Mouse (Mus musculus): ENCODE measurements around the gene Rb1. TPM values are rescaled to one million over a fixed set of nuclear protein-coding genes. Genes with fewer than 3 reads are reported as not detected.

Rb1 gene
- polyA plus RNA-seq (2014; fragmentation: Nextera tagmentation; extraction: Ambion mirVana) = 25.6 and 26.2 TPM in 2 replicates

DNA sequence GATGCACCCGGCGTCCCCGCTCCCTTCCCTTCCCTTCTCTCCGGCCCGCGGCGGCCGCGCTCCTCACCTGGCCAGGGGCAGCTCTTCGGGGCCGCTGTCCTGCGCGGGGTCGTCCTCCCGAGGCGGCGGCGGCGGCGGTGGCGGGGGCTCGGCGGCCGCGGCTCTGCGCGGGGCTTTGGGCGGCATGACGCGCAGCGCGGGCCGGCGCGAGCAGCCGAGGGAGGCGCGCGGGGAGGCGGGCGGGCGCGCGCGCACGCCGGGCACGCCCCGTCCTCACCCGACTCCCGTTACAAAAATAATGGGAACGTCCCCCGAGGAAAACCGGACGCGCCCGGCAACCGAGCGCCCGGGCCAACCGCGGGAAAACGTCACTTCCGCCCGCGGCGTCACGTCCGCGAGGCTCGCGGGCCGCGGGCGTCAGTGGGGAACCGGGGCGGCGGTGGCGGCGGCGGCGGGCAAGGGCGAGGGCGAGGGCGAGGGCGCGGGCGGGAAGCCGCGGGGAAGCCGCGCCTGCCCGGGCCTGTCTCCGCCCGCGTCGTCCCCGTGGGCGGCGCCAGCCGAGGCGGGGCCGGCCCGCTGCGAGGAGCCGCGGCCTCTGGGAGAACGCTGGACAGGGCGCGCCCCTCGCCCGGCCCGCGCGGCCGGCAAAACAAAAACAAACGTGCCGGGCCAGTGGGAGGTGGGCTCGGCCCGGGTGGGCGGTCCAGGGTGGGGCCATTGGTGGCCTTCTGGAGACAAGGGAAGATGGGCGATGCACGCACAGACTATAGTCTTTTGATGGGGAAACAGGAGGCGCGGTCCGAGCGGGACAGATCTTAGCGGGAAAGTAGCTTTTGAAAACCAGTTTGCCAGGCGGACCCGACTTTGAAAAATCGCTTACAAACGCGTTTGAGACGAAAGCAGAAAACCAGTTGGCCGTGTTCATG is at the start of gene Rb1:
Rb1 (minus strand) TSS at position 367 of the 926 bp plus-strand sequence.
- no peaks in the 10 kb centered on the region for H3K9me3 ChIP-seq (replicated peaks; ENCODE audit: control insufficient read depth, low read length)
- H3K4me2 ChIP-seq (ENCODE audit: low read depth, low read length) = peak within 1 kb of the TSS; percentile 94
- under 1% methylated on average over 89 of the region's 135 CpGs for WGBS
- H3K27ac ChIP-seq (replicated peaks; ENCODE audit: low read depth, low read length) = peak within 1 kb of the TSS; percentile 80
- ATAC-seq (replicated peaks; ENCODE audit: insufficient number of reproducible peaks, low FRiP score, low TSS enrichment, low read depth) = peak; percentile 92
- H3K27me3 ChIP-seq (ENCODE audit: control insufficient read depth, insufficient read depth, low read length) = no peaks in the 10 kb centered on the region
- peak within 1 kb of the TSS; percentile 90 for H3K4me3 ChIP-seq (ENCODE audit: low read depth, low read length)
- H3K4me1 ChIP-seq (ENCODE audit: control insufficient read depth, insufficient read depth, low read length) = no peaks in the 10 kb centered on the region
- peak; percentile 83 for DNase-seq (ENCODE audit: low spot score)
- peak within 1 kb of the TSS; percentile 70 for H3K9ac ChIP-seq (replicated peaks; ENCODE audit: low read length)
- no peaks in the 10 kb centered on the region for H3K36me3 ChIP-seq (replicated peaks; ENCODE audit: control insufficient read depth, insufficient read depth, low read depth, low read length)

DNA sequence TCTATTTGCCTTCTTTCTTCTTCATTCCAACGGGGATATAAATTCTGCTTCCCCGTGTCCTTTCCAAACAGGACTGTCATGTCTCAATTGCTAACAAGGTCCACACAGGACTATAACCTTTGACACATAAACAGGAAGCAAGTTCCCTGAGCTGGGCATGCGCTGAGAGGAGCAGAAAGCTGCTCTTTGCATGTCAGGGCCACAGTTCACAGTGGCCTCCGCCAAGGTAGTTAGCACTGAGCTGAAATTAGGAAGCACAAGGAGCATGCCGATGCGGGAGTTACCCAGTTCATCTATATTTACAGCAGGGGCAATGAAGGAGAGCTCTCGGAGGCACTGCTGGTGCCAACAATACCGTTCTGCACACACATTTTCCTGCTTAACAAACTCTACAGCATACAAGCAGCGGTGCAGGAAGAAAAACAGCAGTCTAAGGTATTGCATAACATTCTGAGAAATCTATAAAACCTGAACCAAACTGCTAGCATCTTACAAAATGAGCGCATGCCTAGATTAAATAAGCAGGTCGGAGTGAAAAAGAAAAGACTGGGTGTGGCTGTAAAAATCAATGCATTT is 48.8 kb upstream of the Rb1 start:
- no peak overlapping the region for H3K9ac ChIP-seq (replicated peaks; ENCODE audit: low read length)
- H3K9me3 ChIP-seq (replicated peaks; ENCODE audit: control insufficient read depth, low read length) = no peaks in the 10 kb centered on the region
- no peak overlapping the region for H3K4me2 ChIP-seq (ENCODE audit: low read depth, low read length)
- no peak overlapping the region for H3K27ac ChIP-seq (replicated peaks; ENCODE audit: low read depth, low read length)
- H3K36me3 ChIP-seq (replicated peaks; ENCODE audit: control insufficient read depth, insufficient read depth, low read depth, low read length) = no peaks in the 10 kb centered on the region; the same call in 1 of the 2 replicates
- H3K4me1 ChIP-seq (ENCODE audit: control insufficient read depth, insufficient read depth, low read length) = no peaks in the 10 kb centered on the region
- 61% methylated on average over 11 of the region's 11 CpGs for WGBS
- ATAC-seq (replicated peaks; ENCODE audit: insufficient number of reproducible peaks, low FRiP score, low TSS enrichment, low read depth) (no peak), DNase-seq (ENCODE audit: low spot score) (no peak)
- H3K27me3 ChIP-seq (ENCODE audit: control insufficient read depth, insufficient read depth, low read length) = no peaks in the 10 kb centered on the region
- H3K4me3 ChIP-seq (ENCODE audit: low read depth, low read length) = no peak overlapping the region

DNA sequence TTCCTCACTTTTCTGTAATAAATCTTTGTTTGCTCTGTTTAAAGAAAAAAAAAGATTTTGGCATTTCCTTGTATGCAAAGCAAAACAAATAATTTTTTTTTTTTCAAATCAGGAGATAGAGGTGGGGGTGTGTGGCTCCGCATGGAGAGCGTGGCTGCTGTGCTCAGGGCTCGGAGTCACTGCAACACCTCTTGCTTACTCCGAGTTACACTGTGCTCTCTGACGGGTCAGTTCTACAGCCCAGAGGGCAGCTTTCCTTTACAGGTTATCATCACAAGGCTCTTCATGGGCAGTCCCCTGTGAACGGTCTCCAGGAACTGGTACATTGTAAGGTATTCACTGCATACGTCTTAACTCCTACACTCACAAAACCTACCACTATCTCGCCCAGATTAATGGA is 48.0 kb upstream of the Rb1 start:
- H3K27me3 ChIP-seq (ENCODE audit: control insufficient read depth, insufficient read depth, low read length) = no peaks in the 10 kb centered on the region
- H3K36me3 ChIP-seq (replicated peaks; ENCODE audit: control insufficient read depth, insufficient read depth, low read depth, low read length) = no peaks in the 10 kb centered on the region; the same call in 1 of the 2 replicates
- H3K4me2 ChIP-seq (ENCODE audit: low read depth, low read length) = no peak overlapping the region
- no peaks in the 10 kb centered on the region for H3K9me3 ChIP-seq (replicated peaks; ENCODE audit: control insufficient read depth, low read length)
- no peak for DNase-seq (ENCODE audit: low spot score)
- no peak overlapping the region for H3K27ac ChIP-seq (replicated peaks; ENCODE audit: low read depth, low read length)
- H3K9ac ChIP-seq (replicated peaks; ENCODE audit: low read length) = no peak overlapping the region
- WGBS = 79% methylated on average over 8 of the region's 8 CpGs
- no peaks in the 10 kb centered on the region for H3K4me1 ChIP-seq (ENCODE audit: control insufficient read depth, insufficient read depth, low read length)
- ATAC-seq (replicated peaks; ENCODE audit: insufficient number of reproducible peaks, low FRiP score, low TSS enrichment, low read depth) = no peak
- no peak overlapping the region for H3K4me3 ChIP-seq (ENCODE audit: low read depth, low read length)

DNA sequence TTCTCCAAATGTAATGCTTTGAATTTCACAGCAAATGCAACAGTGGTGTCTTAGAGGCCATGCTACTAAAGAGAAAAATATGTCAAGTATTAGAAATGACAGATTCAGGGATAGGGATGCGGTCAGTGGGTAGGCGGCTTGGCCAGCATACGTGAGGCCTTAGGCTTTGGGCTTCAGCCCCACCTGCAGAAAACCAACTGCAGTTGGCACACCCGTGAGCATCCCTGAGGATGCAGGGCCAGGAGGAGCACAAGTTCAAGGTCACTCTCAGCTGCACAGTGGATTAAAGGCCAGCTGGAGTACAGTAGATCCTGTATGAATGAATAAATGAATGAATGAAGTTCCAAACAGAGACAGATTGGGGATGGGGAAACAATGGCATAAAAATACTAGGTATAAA is 47.4 kb upstream of the Rb1 start:
- DNase-seq (ENCODE audit: low spot score) = no peak
- 92% methylated on average over 4 of the region's 4 CpGs for WGBS
- no peak overlapping the region for H3K9ac ChIP-seq (replicated peaks; ENCODE audit: low read length)
- H3K4me1 ChIP-seq (ENCODE audit: control insufficient read depth, insufficient read depth, low read length) = no peaks in the 10 kb centered on the region
- H3K9me3 ChIP-seq (replicated peaks; ENCODE audit: control insufficient read depth, low read length) = no peaks in the 10 kb centered on the region
- ATAC-seq (replicated peaks; ENCODE audit: insufficient number of reproducible peaks, low FRiP score, low TSS enrichment, low read depth) = no peak
- no peaks in the 10 kb centered on the region; the same call in 1 of the 2 replicates for H3K36me3 ChIP-seq (replicated peaks; ENCODE audit: control insufficient read depth, insufficient read depth, low read depth, low read length)
- H3K27me3 ChIP-seq (ENCODE audit: control insufficient read depth, insufficient read depth, low read length) = no peaks in the 10 kb centered on the region
- no peak overlapping the region for H3K4me3 ChIP-seq (ENCODE audit: low read depth, low read length)
- H3K4me2 ChIP-seq (ENCODE audit: low read depth, low read length) = no peak overlapping the region
- H3K27ac ChIP-seq (replicated peaks; ENCODE audit: low read depth, low read length) = no peak overlapping the region

DNA sequence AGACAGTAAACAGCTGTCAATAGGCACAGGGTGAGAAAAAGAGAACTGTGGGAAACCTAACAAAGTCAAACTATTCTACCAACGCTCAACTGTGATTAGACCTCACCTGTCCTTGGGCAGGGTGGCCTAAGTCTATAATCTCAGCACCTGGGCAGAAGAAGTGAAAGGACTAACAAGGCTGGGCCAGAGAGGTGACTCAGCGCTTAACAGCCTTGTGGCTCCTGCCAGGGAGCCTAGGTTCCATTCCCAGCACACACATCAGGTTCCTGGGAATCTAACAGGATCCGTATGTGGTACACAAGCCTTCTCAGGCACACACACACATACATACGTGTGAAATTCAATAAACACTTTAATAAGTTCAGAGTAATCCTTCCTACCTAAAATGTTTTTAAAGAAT is 46.0 kb upstream of the Rb1 start:
- H3K4me1 ChIP-seq (ENCODE audit: control insufficient read depth, insufficient read depth, low read length) = no peaks in the 10 kb centered on the region
- H3K27me3 ChIP-seq (ENCODE audit: control insufficient read depth, insufficient read depth, low read length) = no peaks in the 10 kb centered on the region
- H3K4me3 ChIP-seq (ENCODE audit: low read depth, low read length) = no peak overlapping the region
- DNase-seq (ENCODE audit: low spot score) = no peak
- no peak for ATAC-seq (replicated peaks; ENCODE audit: insufficient number of reproducible peaks, low FRiP score, low TSS enrichment, low read depth)
- no peak overlapping the region for H3K9ac ChIP-seq (replicated peaks; ENCODE audit: low read length)
- H3K36me3 ChIP-seq (replicated peaks; ENCODE audit: control insufficient read depth, insufficient read depth, low read depth, low read length) = no peaks in the 10 kb centered on the region; the same call in 1 of the 2 replicates
- no peaks in the 10 kb centered on the region for H3K9me3 ChIP-seq (replicated peaks; ENCODE audit: control insufficient read depth, low read length)
- WGBS = 91% methylated on average over 4 of the region's 4 CpGs
- H3K4me2 ChIP-seq (ENCODE audit: low read depth, low read length) = no peak overlapping the region
- no peak overlapping the region for H3K27ac ChIP-seq (replicated peaks; ENCODE audit: low read depth, low read length)

DNA sequence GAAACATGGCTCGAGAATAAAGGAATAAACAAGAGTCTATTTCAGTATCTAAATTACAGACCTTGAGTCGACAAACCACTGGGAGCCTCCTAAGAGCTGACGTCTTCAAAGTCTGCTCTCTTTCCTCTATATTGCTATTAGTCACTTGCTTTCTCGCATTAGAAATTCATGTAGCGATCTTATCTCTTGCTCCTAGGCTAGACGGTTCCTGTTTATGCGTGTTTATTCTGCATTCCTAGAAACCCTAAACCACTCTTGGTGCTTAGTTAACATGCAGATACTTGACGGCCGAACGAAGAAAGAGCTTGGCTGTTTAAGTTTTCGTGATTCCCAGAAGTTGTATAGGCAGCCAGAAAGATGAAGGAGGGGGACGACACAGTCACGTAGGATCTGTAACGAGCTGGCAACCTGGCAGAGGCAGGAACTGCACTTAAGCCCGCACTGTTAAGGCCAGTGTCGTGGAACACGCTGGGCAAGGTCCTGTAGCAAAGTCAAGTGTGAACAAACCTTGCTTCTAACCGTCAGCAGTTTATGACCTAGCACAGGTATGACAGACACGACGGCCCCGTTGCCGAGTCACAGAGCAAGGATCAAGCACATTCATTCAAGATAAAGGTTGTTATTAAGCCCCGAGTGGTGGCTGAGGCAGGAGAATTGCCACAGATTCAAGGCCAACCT is 45.2 kb upstream of the Rb1 start:
- WGBS = 87% methylated on average over 23 of the region's 23 CpGs
- Histone ChIP-seq H3K9me3 (replicated peaks; ENCODE audit: control insufficient read depth, low read length) (no peaks in the 10 kb centered on the region), H3K4me2 (ENCODE audit: low read depth, low read length) (no peak overlapping the region), H3K36me3 (replicated peaks; ENCODE audit: control insufficient read depth, insufficient read depth, low read depth, low read length) (no peaks in the 10 kb centered on the region; the same call in 1 of the 2 replicates), H3K9ac (replicated peaks; ENCODE audit: low read length) (no peak overlapping the region), H3K27me3 (ENCODE audit: control insufficient read depth, insufficient read depth, low read length) (no peaks in the 10 kb centered on the region), H3K27ac (replicated peaks; ENCODE audit: low read depth, low read length) (no peak overlapping the region), H3K4me1 (ENCODE audit: control insufficient read depth, insufficient read depth, low read length) (no peaks in the 10 kb centered on the region), H3K4me3 (ENCODE audit: low read depth, low read length) (no peak overlapping the region)
- ATAC-seq (replicated peaks; ENCODE audit: insufficient number of reproducible peaks, low FRiP score, low TSS enrichment, low read depth) (no peak), DNase-seq (ENCODE audit: low spot score) (no peak)

DNA sequence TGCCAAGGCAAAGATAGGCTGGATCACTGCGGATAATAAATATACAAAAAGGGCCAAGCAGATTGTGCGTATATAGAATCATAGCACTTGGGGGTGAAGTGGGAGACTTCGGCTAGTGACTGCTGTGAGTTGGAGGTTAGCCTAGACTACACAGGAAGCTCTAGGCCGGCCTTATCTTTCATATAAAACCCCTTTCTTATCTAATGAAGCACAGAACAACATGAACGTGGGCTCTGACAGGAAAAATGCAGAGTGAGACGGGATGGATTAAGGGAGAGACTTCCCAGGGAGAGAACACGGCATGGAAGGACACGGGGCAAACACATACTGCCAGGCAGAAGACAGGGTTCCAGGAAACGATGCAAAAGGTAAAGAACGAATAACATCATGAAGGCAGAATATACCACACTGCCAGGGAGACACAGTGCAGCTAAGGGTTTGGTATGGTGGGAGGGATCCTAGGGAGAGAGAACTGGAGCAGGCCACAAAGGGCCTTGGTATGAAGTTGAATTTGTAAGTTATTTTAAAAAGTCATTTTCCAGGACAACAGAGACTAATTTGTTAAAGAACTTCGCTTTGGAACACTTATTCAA is 44.6 kb upstream of the Rb1 start:
- DNase-seq (ENCODE audit: low spot score) = no peak
- WGBS = 89% methylated on average over 11 of the region's 11 CpGs
- Histone ChIP-seq H3K4me2 (ENCODE audit: low read depth, low read length) (no peak overlapping the region), H3K36me3 (replicated peaks; ENCODE audit: control insufficient read depth, insufficient read depth, low read depth, low read length) (no peaks in the 10 kb centered on the region; the same call in 1 of the 2 replicates), H3K9me3 (replicated peaks; ENCODE audit: control insufficient read depth, low read length) (no peaks in the 10 kb centered on the region), H3K9ac (replicated peaks; ENCODE audit: low read length) (no peak overlapping the region), H3K27ac (replicated peaks; ENCODE audit: low read depth, low read length) (no peak overlapping the region), H3K27me3 (ENCODE audit: control insufficient read depth, insufficient read depth, low read length) (no peaks in the 10 kb centered on the region), H3K4me1 (ENCODE audit: control insufficient read depth, insufficient read depth, low read length) (no peaks in the 10 kb centered on the region), H3K4me3 (ENCODE audit: low read depth, low read length) (no peak overlapping the region)
- no peak for ATAC-seq (replicated peaks; ENCODE audit: insufficient number of reproducible peaks, low FRiP score, low TSS enrichment, low read depth)

Data from embryonic facial prominence, embryonic 11.5 days (tissue).